Comparison of ENCODE assay signal across 8 mouse cellular contexts in genomic region chr17:87142271-87142670, GRCm38 (mm10). TPM values are rescaled to one million over a fixed set of nuclear protein-coding genes. Genes with fewer than 3 reads are reported as not detected.
DNase-seq lines count a peak whose midpoint lies in the region; ATAC-seq and TF ChIP-seq lines count a peak whose summit lies in the region.

No protein-coding gene starts in this region.

- ATAC-seq in liver, embryonic 12.5 days: no peak
- peak; percentile 84 for ATAC-seq in stomach, postnatal 0 days (ENCODE audit: low FRiP score, low TSS enrichment)

- peak; percentile 25 to 50 for DNase-seq in urinary bladder, adult 18-20 months (ENCODE audit: low spot score in 2 of 2)
- no peak for DNase-seq in urinary bladder, postnatal 10 days (ENCODE audit: low spot score)
- DNase-seq in fibroblast of lung, adult 2 months (ENCODE audit: low read depth): peak; percentile 49
- peak; percentile 82 for DNase-seq in heart, postnatal 4 days
- DNase-seq in stomach, postnatal 0 days (ENCODE audit: low spot score): peak; percentile 63
- no peak for DNase-seq in retina, postnatal 1 day
- no peak for DNase-seq in right cerebral cortex, postnatal 25 days

- no peaks in the 10 kb centered on the region for H3K36me3 ChIP-seq in liver, embryonic 12.5 days
- no peaks in the 10 kb centered on the region for H3K36me3 ChIP-seq in stomach, postnatal 0 days (ENCODE audit: control insufficient read depth, insufficient read depth, low read length)

- no peak for TF ChIP-seq CTCF in stomach, postnatal 0 days (IDR thresholded peaks at IDR 0.05; ENCODE audit: low read depth)

- no peak overlapping the region; the same call in 1 of the 2 replicates for H3K4me3 ChIP-seq in liver, embryonic 12.5 days
- no peak overlapping the region for H3K4me3 ChIP-seq in stomach, postnatal 0 days (ENCODE audit: low read depth, low read length)

- H3K9ac ChIP-seq in liver, embryonic 12.5 days: no peak overlapping the region
- H3K9ac ChIP-seq in stomach, postnatal 0 days (ENCODE audit: low read length): no peak overlapping the region

- no peaks in the 10 kb centered on the region for H3K9me3 ChIP-seq in liver, embryonic 12.5 days (replicated peaks)
- H3K9me3 ChIP-seq in stomach, postnatal 0 days (ENCODE audit: control insufficient read depth, low read length): no peaks in the 10 kb centered on the region

- no peak for TF ChIP-seq EP300 in stomach, postnatal 0 days (optimal IDR thresholded peaks at IDR 0.05)

- no peaks in the 10 kb centered on the region for H3K27me3 ChIP-seq in liver, embryonic 12.5 days (replicated peaks)
- no peaks in the 10 kb centered on the region for H3K27me3 ChIP-seq in stomach, postnatal 0 days (ENCODE audit: control insufficient read depth, insufficient read depth, low read length)

- peak overlapping the region; percentile 46 for H3K4me2 ChIP-seq in liver, embryonic 12.5 days
- peak overlapping the region; percentile 18; the same call in 1 of the 2 replicates for H3K4me2 ChIP-seq in stomach, postnatal 0 days (replicated peaks; ENCODE audit: low read depth)

- no peak overlapping the region for H3K27ac ChIP-seq in liver, embryonic 12.5 days
- no peak overlapping the region for H3K27ac ChIP-seq in stomach, postnatal 0 days (replicated peaks)

- 34% methylated on average over 11 of the region's 11 CpGs for WGBS in liver, embryonic 12.5 days (ENCODE audit: insufficient replicate concordance)
- WGBS in stomach, postnatal 0 days: 38% methylated on average over 11 of the region's 11 CpGs

- H3K4me1 ChIP-seq in liver, embryonic 12.5 days: peaks cover 7% of the 10 kb centered on the region; the same call in 1 of the 2 replicates
- H3K4me1 ChIP-seq in stomach, postnatal 0 days (replicated peaks; ENCODE audit: control insufficient read depth, insufficient read depth): no peaks in the 10 kb centered on the region

RNA-seq across cellular contexts. Expression of gene Socs5, which starts 34.8 kb away (rescaled TPM):
- total RNA-seq in heart, postnatal 4 days (2021): 10 to 100 TPM; 25.8 to 26.7 TPM
- polyA plus RNA-seq in liver, embryonic 12.5 days (2016; fragmentation: Nextera tagmentation; extraction: Ambion mirVana): 4.8 and 6.0 TPM in 2 replicates
- polyA plus RNA-seq in stomach, postnatal 0 days (2015; fragmentation: Nextera tagmentation; extraction: Ambion mirVana): 4.8 and 4.9 TPM in 2 replicates

Comparison
In these comparisons a context has a peak if more than half of its experiments do, and no peak if none do; other contexts are left out.
1. DNase-seq: peak in urinary bladder, adult 18-20 months (2 of 2), fibroblast of lung, adult 2 months (single experiment), heart, postnatal 4 days (single experiment) and stomach, postnatal 0 days (single experiment); none in urinary bladder, postnatal 10 days (single experiment), retina, postnatal 1 day (single experiment) and right cerebral cortex, postnatal 25 days (single experiment).